Mouse (Mus musculus) limb, embryonic 14.5 days (tissue): ENCODE data around the gene Lgmn. TPM values are rescaled to one million over a fixed set of nuclear protein-coding genes. Genes with fewer than 3 reads are reported as not detected.
A peak's percentile ranks its signal among the peaks of the same experiment; 100 is the strongest.

Source experiments
- ATAC-seq: fragments of 200-750 bp; cut with Nextera tagmentation; 2 replicates; pipeline ENCODE4 v1.8.0; 2017; ENCODE audit warnings: low read depth, moderate number of reproducible peaks, moderate TSS enrichment; ENCODE audit not compliant: low FRiP score
- DNase-seq: peaks from one replicate; pipeline ENCODE4 v3.0.0-alpha.2; 2015; ENCODE audit warnings: low spot score
- H3K27ac ChIP-seq: fragments of 300-500 bp; sonication (generic); replicated peaks from 2 replicates; pipeline ENCODE4 v1.5.1; 2014; ENCODE audit warnings: low read depth, mild to moderate bottlenecking, low read length, moderate library complexity, mixed read lengths
- H3K27me3 ChIP-seq: fragments of 300-500 bp; sonication (generic); 2 replicates; pipeline ENCODE4 v1.6.1; 2014; ENCODE audit warnings: low read length, mixed read lengths; ENCODE audit not compliant: control insufficient read depth, insufficient read depth
- H3K36me3 ChIP-seq: fragments of 300-500 bp; sonication (generic); 2 replicates; pipeline ENCODE4 v1.6.1; 2014; ENCODE audit warnings: mild to moderate bottlenecking, low read length, moderate library complexity, mixed read lengths; ENCODE audit not compliant: control insufficient read depth, insufficient read depth
- H3K4me1 ChIP-seq: fragments of 300-500 bp; sonication (generic); 2 replicates; pipeline ENCODE4 v1.6.1; 2014; ENCODE audit warnings: antibody characterized with exemption, low read length, mixed read lengths; ENCODE audit not compliant: control insufficient read depth, insufficient read depth
- H3K4me2 ChIP-seq: fragments of 300-500 bp; sonication (generic); replicated peaks from 2 replicates; pipeline ENCODE4 v1.6.1; 2014; ENCODE audit warnings: low read depth, mild to moderate bottlenecking, low read length, moderate library complexity; ENCODE audit not compliant: severe bottlenecking
- H3K4me3 ChIP-seq: fragments of 300-500 bp; sonication (generic); replicated peaks from 2 replicates; pipeline ENCODE4 v1.5.1; 2014; ENCODE audit warnings: low read length
- H3K9ac ChIP-seq: fragments of 300-500 bp; sonication (generic); 2 replicates; pipeline ENCODE4 v1.6.1; 2014; ENCODE audit warnings: mild to moderate bottlenecking, low read depth, low read length, moderate library complexity; ENCODE audit not compliant: severe bottlenecking
- H3K9me3 ChIP-seq: fragments of 300-500 bp; sonication (generic); 2 replicates; pipeline ENCODE4 v1.6.1; 2016; ENCODE audit warnings: low read length; ENCODE audit not compliant: control insufficient read depth
- POLR2A ChIP-seq: fragments of 200-500 bp; IDR thresholded peaks from 2 replicates; pipeline ENCODE4 v1.8.0; 2012; ENCODE audit warnings: inconsistent platforms, mild to moderate bottlenecking, moderate library complexity, borderline replicate concordance; ENCODE audit not compliant: insufficient read depth, insufficient read length; ENCODE audit errors: extremely low read depth
- WGBS: fragments of 180-500 bp; shearing (Covaris S2); extraction: QIAGEN DNeasy Blood & Tissue Kit; methylation state at CpG from one replicate; pipeline ENCODE4 v1.1.7; 2014; 5-methylcytosine and 5-hydroxymethylcytosine counted together
- polyA plus RNA-seq, 2 experiments: library from polyadenylated mRNA; depleted of rRNA in 1 of 2; stranded (reverse) in 1 of 2; unstranded in 1 of 2; fragments of >200 nt; fragmentation: Nextera tagmentation in 1 of 2; extraction: Ambion mirVana in 1 of 2; gene quantifications; 2 replicates each; pipeline versions ENCODE4 v1.2.1 to v1.2.3; 2012 to 2014

Gene Lgmn
- polyA plus RNA-seq, 2 experiments: 78.7 to 105 TPM

- Histone ChIP-seq H3K4me3 (no peak overlapping the region), H3K27me3 (no peaks in the 10 kb centered on the region), H3K36me3 (no peaks in the 10 kb centered on the region), H3K9me3 (no peaks in the 10 kb centered on the region), H3K4me1 (peaks cover 7% of the 10 kb centered on the region; the same call in 1 of the 2 replicates), H3K4me2 (no peak overlapping the region), H3K27ac (no peak overlapping the region), H3K9ac (no peak overlapping the region)
- DNase-seq: no peak
- WGBS: 50% methylated on average over 6 of the region's 6 CpGs
- ATAC-seq: no peak
- no peak for TF ChIP-seq POLR2A
These were observed 1.5 kb upstream of the Lgmn start for GRCm38 (mm10) chr12:102441141-102441540.

GRCm38 (mm10) chr12:102440551-102440950 lies 938 bp upstream of the Lgmn start:
- no peak overlapping the region for H3K9ac ChIP-seq
- H3K4me3 ChIP-seq: no peak overlapping the region
- no peaks in the 10 kb centered on the region for H3K27me3 ChIP-seq
- no peak overlapping the region for H3K27ac ChIP-seq
- H3K4me2 ChIP-seq: no peak overlapping the region
- peaks cover 7% of the 10 kb centered on the region; the same call in 1 of the 2 replicates for H3K4me1 ChIP-seq
- whole genome bisulfite sequencing: 87% methylated on average over 7 of the region's 7 CpGs
- ATAC-seq: no peak
- no peak for TF ChIP-seq POLR2A
- H3K36me3 ChIP-seq: no peaks in the 10 kb centered on the region
- no peaks in the 10 kb centered on the region for H3K9me3 ChIP-seq
- no peak for DNase-seq

GRCm38 (mm10) chr12:102438983-102439631 lies 506 bp downstream of the Lgmn start:
- Histone ChIP-seq H3K4me3 (peak overlapping the region; percentile 54), H3K4me1 (peaks cover 7% of the 10 kb centered on the region; the same call in 1 of the 2 replicates), H3K36me3 (no peaks in the 10 kb centered on the region), H3K9me3 (no peaks in the 10 kb centered on the region), H3K9ac (peak overlapping the region; percentile 59), H3K27ac (peak overlapping the region; percentile 16; the same call in 1 of the 2 replicates), H3K27me3 (no peaks in the 10 kb centered on the region), H3K4me2 (peak overlapping the region; percentile 55)
- 0 out of 2 replicates have a peak, but pooled peaks have one; percentile 38 for TF ChIP-seq POLR2A
- DNase-seq (no peak), ATAC-seq (peak; percentile 48)
- WGBS: 2% methylated on average over 20 of the region's 20 CpGs

- ATAC-seq (no peak), DNase-seq (no peak)
- no peak for TF ChIP-seq POLR2A
- Histone ChIP-seq H3K27me3 (no peaks in the 10 kb centered on the region), H3K9me3 (no peaks in the 10 kb centered on the region), H3K4me3 (no peak overlapping the region), H3K36me3 (no peaks in the 10 kb centered on the region), H3K4me2 (no peak overlapping the region), H3K27ac (no peak overlapping the region), H3K4me1 (peaks cover 7% of the 10 kb centered on the region; the same call in 1 of the 2 replicates), H3K9ac (no peak overlapping the region)
- 73% methylated on average over 5 of the region's 5 CpGs for WGBS
These were observed 1.7 kb downstream of the Lgmn start for GRCm38 (mm10) chr12:102437952-102438351.

- no peak overlapping the region for H3K4me2 ChIP-seq
- 74% methylated on average over 10 of the region's 10 CpGs for WGBS
- no peak for DNase-seq
- TF ChIP-seq POLR2A: no peak
- no peak overlapping the region for H3K9ac ChIP-seq
- ATAC-seq: no peak
- H3K27me3 ChIP-seq: no peaks in the 10 kb centered on the region
- H3K4me3 ChIP-seq: no peak overlapping the region
- H3K27ac ChIP-seq: no peak overlapping the region
- H3K36me3 ChIP-seq: no peaks in the 10 kb centered on the region
- H3K9me3 ChIP-seq: no peaks in the 10 kb centered on the region
- peaks cover 7% of the 10 kb centered on the region; the same call in 1 of the 2 replicates for H3K4me1 ChIP-seq
These were observed 2.6 kb downstream of the Lgmn start for GRCm38 (mm10) chr12:102436939-102437526.
